Mouse (Mus musculus) brain, embryonic 14.5 days (tissue): ENCODE measurements around the gene Slc22a12. TPM values are rescaled to one million over a fixed set of nuclear protein-coding genes. Genes with fewer than 3 reads are reported as not detected.

Source experiments
- DNase-seq: peaks from one replicate; pipeline ENCODE4 v3.0.0-alpha.2; 2011; ENCODE audit warnings: low read depth
- CTCF ChIP-seq: fragments of 200-500 bp; IDR thresholded peaks from 2 replicates; pipeline ENCODE4 v1.5.1; 2012; ENCODE audit warnings: inconsistent platforms, mild to moderate bottlenecking, moderate library complexity, borderline replicate concordance; ENCODE audit not compliant: insufficient read depth, insufficient read length; ENCODE audit errors: extremely low read depth
- POLR2A ChIP-seq: fragments of 200-500 bp; IDR thresholded peaks from 2 replicates; pipeline ENCODE4 v1.6.1; 2012; ENCODE audit warnings: mild to moderate bottlenecking, inconsistent platforms, borderline replicate concordance; ENCODE audit not compliant: poor library complexity, insufficient read depth, insufficient read length, severe bottlenecking; ENCODE audit errors: extremely low read depth
- polyA plus RNA-seq: library from polyadenylated mRNA; depleted of rRNA; stranded (reverse); fragments of >200 nt; gene quantifications from 2 replicates; pipeline ENCODE4 v1.2.3, GENCODE M21; 2012

The Slc22a12 gene
- polyA plus RNA-seq, 1 experiment: not detected

GRCm38 (mm10) chr19:6526010-6526409 is 16.8 kb downstream of the Slc22a12 start:
- no peak for TF ChIP-seq CTCF
- no peak for TF ChIP-seq POLR2A
- no peak for DNase-seq

GRCm38 (mm10) chr19:6525023-6525422 is 17.8 kb downstream of the Slc22a12 start:
- no peak for DNase-seq
- no peak for TF ChIP-seq CTCF
- no peak for TF ChIP-seq POLR2A

- TF ChIP-seq CTCF: no peak
- no peak for TF ChIP-seq POLR2A
- no peak for DNase-seq
Observed at GRCm38 (mm10) chr19:6522289-6522688, 20.5 kb downstream of the Slc22a12 start.

- TF ChIP-seq CTCF (no peak), POLR2A (no peak)
- DNase-seq: no peak
Observed at GRCm38 (mm10) chr19:6521630-6522029, 21.2 kb downstream of the Slc22a12 start.

- TF ChIP-seq CTCF (no peak), POLR2A (no peak)
- peak; percentile 70 for DNase-seq
Observed at GRCm38 (mm10) chr19:6519483-6519882, 23.3 kb downstream of the Slc22a12 start.

GRCm38 (mm10) chr19:6518601-6519000 is 24.2 kb downstream of the Slc22a12 start:
- DNase-seq: peak; percentile 94
- TF ChIP-seq POLR2A: no peak
- TF ChIP-seq CTCF: no peak

- no peak for DNase-seq
- TF ChIP-seq POLR2A (no peak), CTCF (no peak)
Observed at GRCm38 (mm10) chr19:6516153-6516552, 26.7 kb downstream of the Slc22a12 start.

- no peak for TF ChIP-seq POLR2A
- TF ChIP-seq CTCF: no peak
Observed at GRCm38 (mm10) chr19:6515448-6515847, 27.4 kb downstream of the Slc22a12 start.

DNA sequence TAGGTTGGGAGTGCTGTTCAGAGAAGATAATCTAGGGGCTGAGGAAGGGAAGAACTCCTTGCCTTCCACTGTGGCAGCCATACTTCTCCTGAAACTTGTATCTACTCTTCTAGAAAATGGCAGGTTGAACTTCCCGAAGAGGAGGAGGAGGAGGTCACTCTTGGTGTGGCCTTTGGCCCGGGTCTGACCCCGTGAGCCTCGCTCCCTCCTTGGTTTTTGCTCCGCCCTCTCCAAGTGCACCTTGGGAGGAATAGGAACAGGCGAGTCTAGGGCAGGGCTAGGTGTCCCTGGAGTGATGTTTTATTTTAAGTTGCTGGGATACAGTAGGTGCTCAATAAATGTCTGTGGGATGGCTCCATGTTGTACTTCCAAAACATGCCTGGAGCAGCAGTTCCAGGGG is 27.9 kb downstream of the Slc22a12 start:
- no peak for DNase-seq
- no peak for TF ChIP-seq CTCF
- no peak for TF ChIP-seq POLR2A

More at GRCm38 (mm10) chr19:6515448-6515847, 27.4 kb downstream of the Slc22a12 start:
- DNase-seq: no peak

GRCm38 (mm10) chr19:6513389-6514139 is 29.3 kb downstream of the Slc22a12 start:
- no peak for DNase-seq
- no peak for TF ChIP-seq POLR2A
- TF ChIP-seq CTCF: no peak

GRCm38 (mm10) chr19:6510546-6510945 is 32.3 kb downstream of the Slc22a12 start:
- no peak for TF ChIP-seq CTCF
- no peak for TF ChIP-seq POLR2A

DNA sequence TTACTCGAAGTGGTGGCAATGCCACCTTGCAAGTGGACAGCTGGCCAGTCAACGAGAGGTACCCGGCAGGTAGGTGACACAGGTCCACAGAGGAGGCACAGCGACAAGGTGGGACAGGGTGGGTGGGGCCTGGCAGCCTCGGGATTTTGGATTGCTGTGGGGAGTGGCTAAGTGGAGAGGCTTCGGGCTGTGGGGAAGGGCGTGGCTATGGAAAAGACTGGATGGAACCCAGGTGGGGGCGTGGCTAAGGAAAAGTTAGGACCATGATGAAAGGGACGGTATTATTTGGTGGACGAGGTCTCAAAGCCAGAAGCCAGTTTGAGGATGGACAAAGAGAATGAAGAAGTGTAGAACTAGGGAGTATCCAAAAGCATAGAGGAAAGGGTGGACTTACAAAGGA is 33.0 kb downstream of the Slc22a12 start:
- DNase-seq: no peak
- TF ChIP-seq CTCF (no peak), POLR2A (no peak)

More at GRCm38 (mm10) chr19:6510546-6510945, 32.3 kb downstream of the Slc22a12 start:
- DNase-seq: no peak

- no peak for DNase-seq
- TF ChIP-seq POLR2A: no peak
- no peak for TF ChIP-seq CTCF
Observed at GRCm38 (mm10) chr19:6507393-6507792, 35.4 kb downstream of the Slc22a12 start.

DNA sequence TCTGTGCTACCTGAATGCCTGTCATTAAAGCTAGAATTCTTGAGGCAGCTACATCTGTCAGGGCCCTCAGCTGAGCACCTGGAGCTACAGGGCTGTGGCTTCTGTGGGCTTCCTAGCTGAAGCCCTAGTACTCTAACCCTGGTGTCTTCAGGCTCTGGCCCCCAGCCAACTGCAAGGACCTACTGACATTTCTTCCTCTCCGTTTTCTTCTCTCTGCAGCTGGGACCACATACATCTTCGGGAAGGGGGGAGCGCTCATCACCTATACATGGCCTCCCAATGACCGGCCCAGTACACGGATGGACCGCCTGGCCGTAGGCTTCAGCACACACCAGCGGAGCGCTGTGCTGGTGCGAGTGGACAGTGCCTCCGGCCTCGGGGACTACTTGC is 38.2 kb downstream of the Slc22a12 start:
- TF ChIP-seq CTCF: no peak
- no peak for TF ChIP-seq POLR2A
- no peak for DNase-seq
